Comparison of ENCODE assay signal across 8 mouse cellular contexts in the genomic region with DNA sequence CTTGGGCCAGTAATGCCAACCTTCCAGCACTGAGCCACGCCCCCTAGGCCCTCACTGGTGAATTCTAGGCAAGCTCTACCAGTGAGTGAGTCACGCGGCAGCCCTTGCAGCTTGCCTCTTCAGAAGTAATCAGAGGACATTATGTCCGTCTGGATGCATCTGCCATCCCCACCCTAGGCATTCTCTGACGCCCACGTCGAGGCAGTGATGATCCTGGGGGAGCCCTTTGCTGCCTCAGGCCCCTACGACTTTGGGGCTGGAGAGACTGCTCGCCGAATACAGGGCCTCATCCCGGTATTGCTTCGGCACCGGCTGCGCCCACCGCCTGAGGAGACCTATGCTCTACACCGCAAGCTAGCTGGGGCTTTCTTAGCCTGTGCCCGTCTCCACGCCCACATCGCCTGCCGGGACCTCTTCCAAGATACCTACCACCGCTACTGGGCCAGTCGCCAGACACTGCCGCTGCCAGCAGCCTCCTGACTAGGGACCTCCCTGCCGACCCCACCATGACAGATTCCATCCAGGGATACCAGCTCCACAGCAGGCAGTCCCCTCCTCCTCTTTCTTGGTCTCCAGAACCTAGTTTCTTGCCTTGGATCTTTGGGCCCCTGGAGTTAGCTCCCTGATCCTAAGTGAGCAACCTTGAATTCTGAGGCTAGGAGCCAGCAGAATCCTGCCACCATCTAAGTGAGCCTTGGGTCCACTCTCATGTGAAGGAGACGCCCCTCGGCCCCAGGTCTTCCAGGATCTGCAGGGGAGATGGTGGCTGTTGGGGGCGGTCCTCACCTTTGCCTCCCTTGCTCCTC. TPM values are rescaled to one million over a fixed set of nuclear protein-coding genes. Genes with fewer than 3 reads are reported as not detected.
DNase-seq lines count a peak whose midpoint lies in the region; ATAC-seq lines count a peak whose summit lies in the region.

No protein-coding gene starts in this region.

- peaks cover 9% of the 10 kb centered on the region; the same call in 1 of the 2 replicates for H3K36me3 ChIP-seq in limb, embryonic 10.5 days
- peaks cover 14% of the 10 kb centered on the region for H3K36me3 ChIP-seq in midbrain, embryonic 12.5 days
- H3K36me3 ChIP-seq in stomach, embryonic 16.5 days (ENCODE audit: control insufficient read depth, insufficient read depth, low read length), result peaks cover 2% of the 10 kb centered on the region; the same call in 1 of the 2 replicates

- no peaks in the 10 kb centered on the region for H3K9me3 ChIP-seq in limb, embryonic 10.5 days (replicated peaks)
- no peaks in the 10 kb centered on the region for H3K9me3 ChIP-seq in midbrain, embryonic 12.5 days
- H3K9me3 ChIP-seq in stomach, embryonic 16.5 days (replicated peaks; ENCODE audit: control insufficient read depth, low read length), result no peaks in the 10 kb centered on the region

- WGBS in limb, embryonic 10.5 days, result 12% methylated on average over 27 of the region's 27 CpGs
- WGBS in midbrain, embryonic 12.5 days, result 13% methylated on average over 27 of the region's 27 CpGs
- 32% methylated on average over 27 of the region's 27 CpGs for WGBS in stomach, embryonic 16.5 days

- peak overlapping the region; percentile 39; the same call in 1 of the 2 replicates for H3K9ac ChIP-seq in midbrain, embryonic 12.5 days (replicated peaks)
- peak overlapping the region; percentile 68; the same call in 1 of the 2 replicates for H3K9ac ChIP-seq in stomach, embryonic 16.5 days (ENCODE audit: low read length)

- peak; percentile 76 for DNase-seq in layer of hippocampus, adult 11-12 months (ENCODE audit: low spot score)
- DNase-seq in layer of hippocampus, adult 9-10 months (ENCODE audit: low spot score), result no peak
- peak; percentile 56 for DNase-seq in embryo, embryonic 10.5 days (ENCODE audit: low spot score)
- peak; percentile 40 for DNase-seq in gastrocnemius, postnatal 14 days
- DNase-seq in kidney, adult 11 months, result peak; percentile 44
- peak; percentile 47 for DNase-seq in limb, embryonic 10.5 days (ENCODE audit: low spot score)

- H3K4me2 ChIP-seq in midbrain, embryonic 12.5 days (replicated peaks), result peak overlapping the region; percentile 88
- H3K4me2 ChIP-seq in stomach, embryonic 16.5 days (ENCODE audit: low read depth, low read length), result peak overlapping the region; percentile 67

- ATAC-seq in midbrain, embryonic 12.5 days (ENCODE audit: low FRiP score, low read depth), result no peak
- ATAC-seq in stomach, embryonic 16.5 days (ENCODE audit: insufficient read depth, low FRiP score), result no peak; the same call in 1 of the 2 replicates

- H3K4me1 ChIP-seq in limb, embryonic 10.5 days, result peaks cover 40% of the 10 kb centered on the region
- peaks cover 56% of the 10 kb centered on the region for H3K4me1 ChIP-seq in midbrain, embryonic 12.5 days
- peaks cover 23% of the 10 kb centered on the region for H3K4me1 ChIP-seq in stomach, embryonic 16.5 days (ENCODE audit: control insufficient read depth, insufficient read depth, low read length)

- peaks cover 17% of the 10 kb centered on the region; the same call in 1 of the 2 replicates for H3K27me3 ChIP-seq in limb, embryonic 10.5 days (ENCODE audit: low read depth, poor library complexity, severe bottlenecking)
- no peaks in the 10 kb centered on the region for H3K27me3 ChIP-seq in midbrain, embryonic 12.5 days
- H3K27me3 ChIP-seq in stomach, embryonic 16.5 days (ENCODE audit: control insufficient read depth, insufficient read depth, low read length), result no peaks in the 10 kb centered on the region

- peak overlapping the region; percentile 87 for H3K4me3 ChIP-seq in limb, embryonic 10.5 days
- H3K4me3 ChIP-seq in midbrain, embryonic 12.5 days, result peak overlapping the region; percentile 87
- no peak overlapping the region; the same call in 1 of the 2 replicates for H3K4me3 ChIP-seq in stomach, embryonic 16.5 days (replicated peaks; ENCODE audit: low read length)

- peak overlapping the region; percentile 94 for H3K27ac ChIP-seq in limb, embryonic 10.5 days
- peak overlapping the region; percentile 93 for H3K27ac ChIP-seq in midbrain, embryonic 12.5 days (replicated peaks)
- peak overlapping the region; percentile 83 for H3K27ac ChIP-seq in stomach, embryonic 16.5 days (ENCODE audit: low read length)

- intact Hi-C loops in gastrocnemius, postnatal 14 days (cut with DNase I; ENCODE audit: low total_unique reads), result no loop called here

RNA-seq across cellular contexts. Expression of a gene that starts 1.0 kb away (rescaled TPM):
- total RNA-seq in gastrocnemius, postnatal 14 days (2021), result 10 to 100 TPM in 1 of 2 experiments, 1 to 10 TPM in 1; 8.0 to 10.2 TPM
- 7.9 and 10.4 TPM in 2 replicates for polyA plus RNA-seq in limb, embryonic 10.5 days (2016; fragmentation: Nextera tagmentation; extraction: Ambion mirVana)
- polyA plus RNA-seq in midbrain, embryonic 12.5 days (2016; fragmentation: Nextera tagmentation; extraction: Ambion mirVana), result 59.8 and 61.2 TPM in 2 replicates
- 13.7 and 15.8 TPM in 2 replicates for polyA plus RNA-seq in stomach, embryonic 16.5 days (2015; fragmentation: Nextera tagmentation; extraction: Ambion mirVana)

RNA-seq across cellular contexts. Expression of a gene that starts 24.4 kb away (rescaled TPM):
- 1 to 10 TPM; 3.9 to 4.1 TPM for total RNA-seq in gastrocnemius, postnatal 14 days (2021)
- 16.3 and 16.4 TPM in 2 replicates for polyA plus RNA-seq in limb, embryonic 10.5 days (2016; fragmentation: Nextera tagmentation; extraction: Ambion mirVana)
- 22.1 and 22.9 TPM in 2 replicates for polyA plus RNA-seq in midbrain, embryonic 12.5 days (2016; fragmentation: Nextera tagmentation; extraction: Ambion mirVana)
- 26.4 TPM in 2 replicates for polyA plus RNA-seq in stomach, embryonic 16.5 days (2015; fragmentation: Nextera tagmentation; extraction: Ambion mirVana)

RNA-seq across cellular contexts. Expression of a gene that starts 28.8 kb away (rescaled TPM):
- total RNA-seq in gastrocnemius, postnatal 14 days (2021), result 1 to 10 TPM; 3.2 to 3.9 TPM
- polyA plus RNA-seq in limb, embryonic 10.5 days (2016; fragmentation: Nextera tagmentation; extraction: Ambion mirVana), result 7.2 and 7.9 TPM in 2 replicates
- polyA plus RNA-seq in midbrain, embryonic 12.5 days (2016; fragmentation: Nextera tagmentation; extraction: Ambion mirVana), result 8.7 and 10.2 TPM in 2 replicates
- 10.3 and 11.0 TPM in 2 replicates for polyA plus RNA-seq in stomach, embryonic 16.5 days (2015; fragmentation: Nextera tagmentation; extraction: Ambion mirVana)
